Mouse (Mus musculus) lung, postnatal 0 days (tissue): ENCODE results near the gene Eef1akmt2. TPM values are rescaled to one million over a fixed set of nuclear protein-coding genes. Genes with fewer than 3 reads are reported as not detected.
A peak's percentile ranks its signal among the peaks of the same experiment; 100 is the strongest.

Experiments used
- ATAC-seq: fragments of 200-750 bp; cut with Nextera tagmentation; 2 replicates; pipeline ENCODE4 v1.8.0; 2017; ENCODE audit warnings: moderate library complexity
- DNase-seq: peaks from one replicate; pipeline ENCODE4 v3.0.0-alpha.2; 2016; ENCODE audit warnings: low spot score
- H3K27ac ChIP-seq: fragments of 300-500 bp; sonication (generic); 2 replicates; pipeline ENCODE4 v1.5.1; 2014; ENCODE audit warnings: antibody characterized with exemption, mild to moderate bottlenecking, low read length, mixed read lengths
- H3K27me3 ChIP-seq: fragments of 300-500 bp; sonication (generic); replicated peaks from 2 replicates; pipeline ENCODE4 v1.6.1; 2014; ENCODE audit warnings: low read length, mixed read lengths; ENCODE audit not compliant: insufficient read depth
- H3K36me3 ChIP-seq: fragments of 300-500 bp; sonication (generic); 2 replicates; pipeline ENCODE4 v1.6.1; 2014; ENCODE audit warnings: low read length, mixed read lengths; ENCODE audit not compliant: insufficient read depth
- H3K4me1 ChIP-seq: fragments of 300-500 bp; sonication (generic); 2 replicates; pipeline ENCODE4 v1.6.1; 2014; ENCODE audit warnings: antibody characterized with exemption, low read depth, low read length, mixed read lengths; ENCODE audit not compliant: insufficient read depth
- H3K4me2 ChIP-seq: fragments of 300-500 bp; sonication (generic); replicated peaks from 2 replicates; pipeline ENCODE4 v1.6.1; 2014; ENCODE audit warnings: low read depth, mild to moderate bottlenecking, low read length, moderate library complexity, mixed read lengths
- H3K4me3 ChIP-seq: fragments of 300-500 bp; sonication (generic); 2 replicates; pipeline ENCODE4 v1.5.1; 2014; ENCODE audit warnings: low read depth, low read length
- H3K9ac ChIP-seq: fragments of 300-500 bp; sonication (generic); replicated peaks from 2 replicates; pipeline ENCODE4 v1.6.1; 2014; ENCODE audit warnings: low read depth, mild to moderate bottlenecking
- H3K9me3 ChIP-seq: fragments of 300-500 bp; sonication (generic); 2 replicates; pipeline ENCODE4 v1.6.1; 2016; ENCODE audit warnings: low read length, mixed read lengths
- CTCF ChIP-seq: IDR thresholded peaks from 2 replicates; pipeline ENCODE4 v1.5.1; 2016; ENCODE audit warnings: antibody characterized with exemption, mild to moderate bottlenecking
- EP300 ChIP-seq: IDR thresholded peaks from 2 replicates; pipeline ENCODE4 v1.6.1; 2016; ENCODE audit warnings: antibody characterized with exemption, mild to moderate bottlenecking, control low read depth
- WGBS: fragments of 180-500 bp; shearing (Covaris S2); extraction: QIAGEN DNeasy Blood & Tissue Kit; methylation state at CpG from one replicate; pipeline ENCODE4 v1.1.7; 2014; 5-methylcytosine and 5-hydroxymethylcytosine counted together
- polyA plus RNA-seq: library from polyadenylated mRNA; unstranded; fragments of >200 nt; fragmentation: Nextera tagmentation; extraction: Ambion mirVana; gene quantifications from 2 replicates; pipeline ENCODE4 v1.2.1, GENCODE M21; 2015

Eef1akmt2 gene
- polyA plus RNA-seq, 1 experiment from 2014 or later, result 34.5 TPM

- Histone ChIP-seq H3K9ac (no peak overlapping the region), H3K27me3 (no peaks in the 10 kb centered on the region), H3K4me2 (no peak overlapping the region), H3K27ac (no peak overlapping the region), H3K36me3 (peaks cover 4% of the 10 kb centered on the region; the same call in 1 of the 2 replicates), H3K4me1 (no peaks in the 10 kb centered on the region), H3K4me3 (no peak overlapping the region), H3K9me3 (no peaks in the 10 kb centered on the region)
- no peak for TF ChIP-seq CTCF
- no peak for TF ChIP-seq EP300
- 19% methylated on average over 1 of the region's 1 CpGs for WGBS
- ATAC-seq (no peak), DNase-seq (no peak)
These were observed 28.0 kb downstream of the Eef1akmt2 start for GRCm38 (mm10) chr7:132824346-132825022.

- no peak for ATAC-seq
- Histone ChIP-seq H3K4me3 (no peak overlapping the region), H3K9ac (no peak overlapping the region), H3K27ac (no peak overlapping the region), H3K9me3 (no peaks in the 10 kb centered on the region), H3K4me2 (no peak overlapping the region), H3K36me3 (peaks cover 4% of the 10 kb centered on the region; the same call in 1 of the 2 replicates), H3K4me1 (no peaks in the 10 kb centered on the region), H3K27me3 (no peaks in the 10 kb centered on the region)
- no peak for TF ChIP-seq CTCF
- TF ChIP-seq EP300, result no peak
- no peak for DNase-seq
These were observed 28.6 kb downstream of the Eef1akmt2 start for GRCm38 (mm10) chr7:132823832-132824231.

GRCm38 (mm10) chr7:132820692-132821091 is 31.8 kb downstream of the Eef1akmt2 start:
- TF ChIP-seq CTCF (no peak), EP300 (no peak)
- no peaks in the 10 kb centered on the region for H3K4me1 ChIP-seq
- no peak overlapping the region for H3K4me2 ChIP-seq
- DNase-seq (no peak), ATAC-seq (no peak)
- WGBS, result 67% methylated on average over 3 of the region's 3 CpGs
- H3K9me3 ChIP-seq, result no peaks in the 10 kb centered on the region
- no peaks in the 10 kb centered on the region for H3K27me3 ChIP-seq
- H3K36me3 ChIP-seq, result peaks cover 4% of the 10 kb centered on the region; the same call in 1 of the 2 replicates
- H3K4me3 ChIP-seq, result no peak overlapping the region
- no peak overlapping the region for H3K27ac ChIP-seq
- no peak overlapping the region for H3K9ac ChIP-seq

- ATAC-seq (no peak), DNase-seq (no peak)
- H3K4me1 ChIP-seq, result no peaks in the 10 kb centered on the region
- no peak overlapping the region for H3K4me2 ChIP-seq
- no peaks in the 10 kb centered on the region for H3K27me3 ChIP-seq
- no peak overlapping the region for H3K27ac ChIP-seq
- no peak overlapping the region for H3K9ac ChIP-seq
- no peak for TF ChIP-seq CTCF
- TF ChIP-seq EP300, result no peak
- H3K36me3 ChIP-seq, result no peaks in the 10 kb centered on the region
- H3K9me3 ChIP-seq, result no peaks in the 10 kb centered on the region
- H3K4me3 ChIP-seq, result no peak overlapping the region
- 94% methylated on average over 6 of the region's 6 CpGs for WGBS
These were observed 35.4 kb downstream of the Eef1akmt2 start for GRCm38 (mm10) chr7:132817056-132817455.

- Histone ChIP-seq H3K4me1 (no peaks in the 10 kb centered on the region), H3K9ac (no peak overlapping the region), H3K27me3 (no peaks in the 10 kb centered on the region), H3K27ac (no peak overlapping the region), H3K4me2 (no peak overlapping the region), H3K4me3 (no peak overlapping the region), H3K9me3 (no peaks in the 10 kb centered on the region), H3K36me3 (no peaks in the 10 kb centered on the region)
- DNase-seq, result no peak
- 82% methylated on average over 2 of the region's 2 CpGs for WGBS
- ATAC-seq, result no peak
- TF ChIP-seq EP300, result no peak
- no peak for TF ChIP-seq CTCF
These were observed 35.9 kb downstream of the Eef1akmt2 start for GRCm38 (mm10) chr7:132816528-132816927.

GRCm38 (mm10) chr7:132815081-132815480 is 37.4 kb downstream of the Eef1akmt2 start:
- Histone ChIP-seq H3K4me2 (no peak overlapping the region), H3K9ac (no peak overlapping the region), H3K4me3 (no peak overlapping the region), H3K27ac (no peak overlapping the region), H3K9me3 (no peaks in the 10 kb centered on the region), H3K27me3 (no peaks in the 10 kb centered on the region), H3K4me1 (peaks cover 8% of the 10 kb centered on the region), H3K36me3 (no peaks in the 10 kb centered on the region)
- WGBS, result 60% methylated on average over 5 of the region's 5 CpGs
- peak; percentile 43 for DNase-seq
- no peak for ATAC-seq
- TF ChIP-seq EP300, result no peak
- TF ChIP-seq CTCF, result peak; percentile 43

- Histone ChIP-seq H3K4me3 (peak overlapping the region; percentile 79), H3K27ac (peak overlapping the region; percentile 95), H3K27me3 (no peaks in the 10 kb centered on the region), H3K9ac (peak overlapping the region; percentile 79), H3K4me2 (peak overlapping the region; percentile 89), H3K9me3 (no peaks in the 10 kb centered on the region), H3K36me3 (no peaks in the 10 kb centered on the region), H3K4me1 (peaks cover 18% of the 10 kb centered on the region)
- ATAC-seq (peak; percentile 37), DNase-seq (peak; percentile 84)
- TF ChIP-seq EP300, result peak; percentile 66
- TF ChIP-seq CTCF, result no peak
- 2% methylated on average over 7 of the region's 7 CpGs for WGBS
These were observed 38.4 kb downstream of the Eef1akmt2 start for GRCm38 (mm10) chr7:132814089-132814450.
